Mouse (Mus musculus) inflammation-experienced regulatory T-cells, adult 6 months (primary cell): Measurements from ENCODE around the gene Cbfa2t3. TPM values are rescaled to one million over a fixed set of nuclear protein-coding genes. Genes with fewer than 3 reads are reported as not detected.

ENCODE experiments used
- ATAC-seq: one replicate; pipeline ENCODE4 v1.8.0; 2017
- polyA plus RNA-seq, 3 experiments: library from polyadenylated mRNA; unstranded; fragments of 100-300 nt; shearing (Covaris generic); gene quantifications; one replicate each; pipeline ENCODE4 v1.2.1; 2017

The Cbfa2t3 gene
- polyA plus RNA-seq, 3 experiments from 2014 or later: 0.31 to 0.54 (median 0.52) TPM

- no peak for ATAC-seq
These were observed 35.2 kb downstream of the Cbfa2t3 start for GRCm38 (mm10) chr8:122663670-122664069.

GRCm38 (mm10) chr8:122663106-122663505, 35.8 kb downstream of the Cbfa2t3 start:
- no peak for ATAC-seq

GRCm38 (mm10) chr8:122661894-122662293, 37.0 kb downstream of the Cbfa2t3 start:
- ATAC-seq: no peak

- no peak for ATAC-seq
These were observed 37.8 kb downstream of the Cbfa2t3 start for GRCm38 (mm10) chr8:122661138-122661537.

- ATAC-seq: no peak
These were observed 38.9 kb downstream of the Cbfa2t3 start for GRCm38 (mm10) chr8:122660022-122660421.

- ATAC-seq: no peak
These were observed 40.1 kb downstream of the Cbfa2t3 start for GRCm38 (mm10) chr8:122658807-122659160.

GRCm38 (mm10) chr8:122658149-122658806, 40.6 kb downstream of the Cbfa2t3 start:
- no peak for ATAC-seq

GRCm38 (mm10) chr8:122656056-122656999, 42.6 kb downstream of the Cbfa2t3 start:
- ATAC-seq: no peak

- no peak for ATAC-seq
These were observed 44.1 kb downstream of the Cbfa2t3 start for GRCm38 (mm10) chr8:122654768-122655167.

- ATAC-seq: no peak
These were observed 46.3 kb downstream of the Cbfa2t3 start for GRCm38 (mm10) chr8:122652643-122653042.

GRCm38 (mm10) chr8:122651326-122651921, 47.5 kb downstream of the Cbfa2t3 start:
- no peak for ATAC-seq

- no peak for ATAC-seq
These were observed 50.5 kb downstream of the Cbfa2t3 start for GRCm38 (mm10) chr8:122648192-122648970.

- no peak for ATAC-seq
These were observed 52.6 kb downstream of the Cbfa2t3 start for GRCm38 (mm10) chr8:122646337-122646736.

- ATAC-seq: no peak
These were observed 54.5 kb downstream of the Cbfa2t3 start for GRCm38 (mm10) chr8:122644175-122644954.

GRCm38 (mm10) chr8:122642071-122642470, 56.8 kb downstream of the Cbfa2t3 start:
- ATAC-seq: no peak

- ATAC-seq: no peak
These were observed 57.5 kb downstream of the Cbfa2t3 start for GRCm38 (mm10) chr8:122641406-122641805.

- ATAC-seq: no peak
These were observed 58.1 kb downstream of the Cbfa2t3 start for GRCm38 (mm10) chr8:122640825-122641224.

GRCm38 (mm10) chr8:122639521-122640248, 59.2 kb downstream of the Cbfa2t3 start:
- no peak for ATAC-seq

- no peak for ATAC-seq
These were observed 60.3 kb downstream of the Cbfa2t3 start for GRCm38 (mm10) chr8:122638601-122639000.

GRCm38 (mm10) chr8:122637230-122637629, 61.7 kb downstream of the Cbfa2t3 start:
- ATAC-seq: no peak

- no peak for ATAC-seq
These were observed 62.1 kb downstream of the Cbfa2t3 start for GRCm38 (mm10) chr8:122636803-122637175.
